Mouse (Mus musculus): ENCODE measurements at regions not wholly inside any gene's neighbourhood (a gene's known extent, or its start where the extent isn't known, plus 50 kb on each side); places are given as distances from the start of the nearest gene placed in this dataset.

- H3K9me3 ChIP-seq (replicated peaks; ENCODE audit: control insufficient read depth, low read length), result no peaks in the 10 kb centered on the region
- no peak for ATAC-seq (replicated peaks; ENCODE audit: extremely low read depth, insufficient read depth, low FRiP score)
- H3K27ac ChIP-seq (ENCODE audit: low read length), result no peak overlapping the region
- H3K27me3 ChIP-seq (ENCODE audit: control insufficient read depth, insufficient read depth, low read length), result no peaks in the 10 kb centered on the region
- no peaks in the 10 kb centered on the region for H3K36me3 ChIP-seq (ENCODE audit: control insufficient read depth, insufficient read depth)
- H3K4me1 ChIP-seq (ENCODE audit: control insufficient read depth, insufficient read depth, low read length), result no peaks in the 10 kb centered on the region
- H3K4me2 ChIP-seq (ENCODE audit: low read depth, low read length), result no peak overlapping the region
- H3K4me3 ChIP-seq (ENCODE audit: low read length), result no peak overlapping the region
- H3K9ac ChIP-seq (ENCODE audit: low read length), result no peak overlapping the region
Observed at GRCm38 (mm10) chr2:81185976-81186375, 568.9 kb downstream of the Nup35 start.

DNA sequence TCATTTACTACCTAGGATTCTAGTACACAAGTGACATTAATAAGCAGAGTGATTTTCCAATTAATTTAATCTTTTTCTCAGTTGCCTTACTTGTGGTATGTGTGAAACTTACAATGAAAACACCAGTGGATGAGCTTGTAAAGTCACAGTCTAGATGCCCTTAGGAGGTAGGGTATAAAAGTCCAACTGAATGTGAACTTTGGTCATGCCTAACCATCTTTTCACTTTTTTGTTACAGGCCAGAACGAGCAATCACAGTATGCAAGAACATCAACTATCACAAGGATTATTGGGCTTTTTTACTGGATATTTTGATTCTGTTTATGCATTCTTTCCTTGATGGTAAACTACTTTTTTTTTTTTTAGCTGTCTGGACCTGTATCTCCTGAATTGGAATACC is 573.8 kb downstream of the Nup35 start:
- Histone ChIP-seq H3K36me3 (ENCODE audit: control insufficient read depth, insufficient read depth) (no peaks in the 10 kb centered on the region), H3K9ac (ENCODE audit: low read length) (no peak overlapping the region), H3K9me3 (replicated peaks; ENCODE audit: control insufficient read depth, low read length) (no peaks in the 10 kb centered on the region), H3K4me1 (ENCODE audit: control insufficient read depth, insufficient read depth, low read length) (no peaks in the 10 kb centered on the region), H3K27ac (ENCODE audit: low read length) (no peak overlapping the region), H3K27me3 (ENCODE audit: control insufficient read depth, insufficient read depth, low read length) (no peaks in the 10 kb centered on the region), H3K4me2 (ENCODE audit: low read depth, low read length) (no peak overlapping the region), H3K4me3 (ENCODE audit: low read length) (no peak overlapping the region)
- no peak for ATAC-seq (replicated peaks; ENCODE audit: extremely low read depth, insufficient read depth, low FRiP score)
- WGBS, result 58% methylated on average over 1 of the region's 1 CpGs

DNA sequence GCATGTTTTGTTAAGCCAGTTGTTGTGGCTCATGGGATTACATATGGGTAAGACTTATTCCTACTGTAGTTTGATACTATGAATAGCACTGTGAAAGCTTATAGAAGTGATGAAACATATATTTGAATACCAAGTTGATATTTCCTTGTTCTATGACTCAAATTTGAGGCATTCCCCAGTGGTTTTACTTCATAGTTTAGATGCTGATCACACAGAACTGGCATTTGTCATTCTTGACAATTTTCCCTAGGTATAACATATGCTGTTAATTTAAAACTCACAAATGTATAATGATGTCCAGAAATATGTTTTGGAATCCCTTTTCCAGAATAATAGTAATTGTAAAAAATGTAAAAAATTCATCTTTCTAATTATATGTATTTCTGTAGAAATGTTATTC is 583.5 kb downstream of the Nup35 start:
- H3K4me1 ChIP-seq (ENCODE audit: control insufficient read depth, insufficient read depth, low read length), result no peaks in the 10 kb centered on the region
- H3K36me3 ChIP-seq (ENCODE audit: control insufficient read depth, insufficient read depth), result no peaks in the 10 kb centered on the region
- no peak overlapping the region for H3K4me3 ChIP-seq (ENCODE audit: low read length)
- no peaks in the 10 kb centered on the region for H3K9me3 ChIP-seq (replicated peaks; ENCODE audit: control insufficient read depth, low read length)
- no peak overlapping the region for H3K4me2 ChIP-seq (ENCODE audit: low read depth, low read length)
- H3K27me3 ChIP-seq (ENCODE audit: control insufficient read depth, insufficient read depth, low read length), result no peaks in the 10 kb centered on the region
- H3K27ac ChIP-seq (ENCODE audit: low read length), result no peak overlapping the region
- H3K9ac ChIP-seq (ENCODE audit: low read length), result no peak overlapping the region
- no peak for ATAC-seq (replicated peaks; ENCODE audit: extremely low read depth, insufficient read depth, low FRiP score)

Data from heart, embryonic 16.5 days (tissue).